Mouse (Mus musculus): Measurements from ENCODE around the gene Smad3. TPM values are rescaled to one million over a fixed set of nuclear protein-coding genes. Genes with fewer than 3 reads are reported as not detected.

Smad3 gene
- polyA plus RNA-seq, 1 experiment = 21.6 TPM

DNA sequence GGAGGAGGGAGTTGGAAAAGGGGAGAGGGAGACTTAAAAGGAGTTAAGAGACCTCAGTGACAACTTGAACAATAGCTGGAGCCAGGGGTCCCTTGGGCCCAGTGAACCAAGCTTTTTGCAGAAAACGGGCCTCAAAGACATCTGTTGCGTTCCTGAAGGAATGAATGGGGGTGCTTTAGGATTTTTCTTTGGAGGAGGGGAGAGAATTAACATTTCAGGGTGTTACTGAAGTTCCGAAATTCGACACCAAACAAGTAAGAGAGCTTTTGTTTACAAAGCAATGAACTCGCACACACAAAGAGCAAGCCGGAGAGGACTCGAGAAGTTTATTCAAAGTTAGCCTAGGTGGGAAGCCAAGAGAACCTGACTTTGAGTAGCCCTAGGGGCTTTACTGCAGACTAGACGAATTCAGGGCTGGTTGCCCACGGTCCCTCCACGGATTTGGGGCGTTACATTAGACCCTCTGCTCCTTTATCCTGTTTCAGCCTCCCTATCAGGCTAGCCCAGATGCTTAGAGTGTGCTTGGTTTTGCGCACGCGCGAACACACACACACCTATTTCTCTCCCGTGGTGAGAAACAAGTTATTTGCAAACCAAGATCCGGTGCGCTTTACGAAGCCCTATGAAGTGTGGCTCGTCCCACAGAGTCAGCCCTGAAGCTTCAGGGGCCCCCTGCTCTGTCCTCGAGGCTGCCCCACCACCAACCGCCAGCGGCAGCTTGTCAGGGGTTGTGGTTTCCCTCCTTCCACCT is 1.0 kb upstream of the Smad3 start:
- no peaks in the 10 kb centered on the region for H3K27me3 ChIP-seq (ENCODE audit: control insufficient read depth, insufficient read depth, low read length)
- no peaks in the 10 kb centered on the region for H3K36me3 ChIP-seq (ENCODE audit: control insufficient read depth, insufficient read depth, low read length)
- TF ChIP-seq CTCF (IDR thresholded peaks at IDR 0.05; ENCODE audit: extremely low read depth, insufficient read length, insufficient replicate concordance, low read depth, low read length) (no peak), POLR2A (IDR thresholded peaks at IDR 0.05; ENCODE audit: low read depth, low read length) (peak; percentile 64)
- H3K4me1 ChIP-seq (ENCODE audit: control insufficient read depth, insufficient read depth, insufficient read length, low read length) = peaks cover 38% of the 10 kb centered on the region
- H3K27ac ChIP-seq (ENCODE audit: insufficient read depth, low read depth, low read length) = peak overlapping the region; percentile 82
- 7% methylated on average over 23 of the region's 23 CpGs for WGBS
- H3K4me3 ChIP-seq (ENCODE audit: low read depth, low read length) = peak overlapping the region; percentile 95

DNA sequence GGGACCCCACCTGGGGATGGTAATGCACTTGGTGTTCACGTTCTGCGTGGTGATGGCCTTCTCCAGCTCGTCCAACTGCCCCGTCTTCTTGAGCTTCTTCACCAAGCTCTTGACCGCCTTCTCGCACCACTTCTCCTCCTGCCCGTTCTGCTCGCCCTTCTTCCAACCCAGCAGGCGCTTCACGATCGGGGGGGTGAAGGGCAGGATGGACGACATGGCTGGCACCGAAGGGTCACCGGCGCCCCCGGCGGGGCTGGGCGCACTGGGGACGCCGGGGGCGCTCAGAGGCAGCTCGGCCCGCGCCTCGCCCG is 377 bp downstream of the Smad3 start:
- peak overlapping the region; percentile 95 for H3K4me3 ChIP-seq (ENCODE audit: low read depth, low read length)
- H3K4me1 ChIP-seq (ENCODE audit: control insufficient read depth, insufficient read depth, insufficient read length, low read length) = peaks cover 33% of the 10 kb centered on the region
- TF ChIP-seq CTCF (IDR thresholded peaks at IDR 0.05; ENCODE audit: extremely low read depth, insufficient read length, insufficient replicate concordance, low read depth, low read length) (no peak), POLR2A (IDR thresholded peaks at IDR 0.05; ENCODE audit: low read depth, low read length) (no peak)
- H3K27ac ChIP-seq (ENCODE audit: insufficient read depth, low read depth, low read length) = peak overlapping the region; percentile 81
- WGBS = under 1% methylated on average over 26 of the region's 26 CpGs
- no peaks in the 10 kb centered on the region for H3K36me3 ChIP-seq (ENCODE audit: control insufficient read depth, insufficient read depth, low read length)
- H3K27me3 ChIP-seq (ENCODE audit: control insufficient read depth, insufficient read depth, low read length) = no peaks in the 10 kb centered on the region

DNA sequence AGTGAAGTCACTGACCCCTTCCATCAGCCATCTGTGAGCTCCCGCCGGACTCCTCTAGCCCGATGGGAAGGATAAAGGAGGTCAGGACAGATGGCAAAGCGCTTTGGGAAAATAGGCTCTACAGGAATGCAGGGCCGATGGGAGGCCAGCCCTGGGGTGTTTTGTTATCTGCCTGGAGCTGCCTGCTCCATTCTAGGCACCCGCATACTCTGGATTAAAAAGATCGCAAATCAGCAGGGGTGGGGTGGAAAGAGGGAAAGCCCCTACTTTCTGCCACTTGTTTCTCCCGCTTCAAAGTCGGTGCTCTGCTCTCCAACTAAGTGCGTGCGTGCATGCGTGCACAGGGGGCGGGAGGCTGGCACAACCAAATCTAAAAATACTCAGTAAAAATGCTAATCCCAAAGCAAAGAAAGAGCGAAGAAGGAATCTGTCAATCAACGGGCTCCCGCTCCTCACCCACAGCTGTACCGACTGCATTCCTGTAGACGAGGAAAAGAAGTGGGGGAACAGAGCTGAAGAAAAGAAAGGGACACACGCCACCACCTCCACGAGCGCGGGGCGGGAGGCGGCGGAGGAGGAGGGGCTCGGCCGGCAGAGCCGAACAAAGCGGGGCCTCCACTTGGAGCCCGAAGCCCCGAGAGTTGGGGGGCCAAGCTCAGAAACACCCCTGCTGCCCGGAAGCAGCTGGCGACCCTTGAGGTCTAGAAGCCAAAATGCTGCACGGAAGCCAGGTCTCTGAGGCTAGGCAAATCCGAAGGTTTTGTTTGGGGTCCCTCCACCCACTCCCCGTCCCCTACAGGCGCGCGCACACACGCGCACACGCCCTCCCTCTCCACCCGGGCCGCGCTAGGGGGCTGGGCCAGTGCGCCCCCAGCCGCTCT is 973 bp downstream of the Smad3 start:
- Histone ChIP-seq H3K4me1 (ENCODE audit: control insufficient read depth, insufficient read depth, insufficient read length, low read length) (peaks cover 33% of the 10 kb centered on the region), H3K4me3 (ENCODE audit: low read depth, low read length) (peak overlapping the region; percentile 95), H3K27ac (ENCODE audit: insufficient read depth, low read depth, low read length) (peak overlapping the region; percentile 81), H3K36me3 (ENCODE audit: control insufficient read depth, insufficient read depth, low read length) (no peaks in the 10 kb centered on the region), H3K27me3 (ENCODE audit: control insufficient read depth, insufficient read depth, low read length) (no peaks in the 10 kb centered on the region)
- WGBS = under 1% methylated on average over 47 of the region's 47 CpGs
- no peak for TF ChIP-seq POLR2A (IDR thresholded peaks at IDR 0.05; ENCODE audit: low read depth, low read length)
- TF ChIP-seq CTCF (IDR thresholded peaks at IDR 0.05; ENCODE audit: extremely low read depth, insufficient read length, insufficient replicate concordance, low read depth, low read length) = no peak

DNA sequence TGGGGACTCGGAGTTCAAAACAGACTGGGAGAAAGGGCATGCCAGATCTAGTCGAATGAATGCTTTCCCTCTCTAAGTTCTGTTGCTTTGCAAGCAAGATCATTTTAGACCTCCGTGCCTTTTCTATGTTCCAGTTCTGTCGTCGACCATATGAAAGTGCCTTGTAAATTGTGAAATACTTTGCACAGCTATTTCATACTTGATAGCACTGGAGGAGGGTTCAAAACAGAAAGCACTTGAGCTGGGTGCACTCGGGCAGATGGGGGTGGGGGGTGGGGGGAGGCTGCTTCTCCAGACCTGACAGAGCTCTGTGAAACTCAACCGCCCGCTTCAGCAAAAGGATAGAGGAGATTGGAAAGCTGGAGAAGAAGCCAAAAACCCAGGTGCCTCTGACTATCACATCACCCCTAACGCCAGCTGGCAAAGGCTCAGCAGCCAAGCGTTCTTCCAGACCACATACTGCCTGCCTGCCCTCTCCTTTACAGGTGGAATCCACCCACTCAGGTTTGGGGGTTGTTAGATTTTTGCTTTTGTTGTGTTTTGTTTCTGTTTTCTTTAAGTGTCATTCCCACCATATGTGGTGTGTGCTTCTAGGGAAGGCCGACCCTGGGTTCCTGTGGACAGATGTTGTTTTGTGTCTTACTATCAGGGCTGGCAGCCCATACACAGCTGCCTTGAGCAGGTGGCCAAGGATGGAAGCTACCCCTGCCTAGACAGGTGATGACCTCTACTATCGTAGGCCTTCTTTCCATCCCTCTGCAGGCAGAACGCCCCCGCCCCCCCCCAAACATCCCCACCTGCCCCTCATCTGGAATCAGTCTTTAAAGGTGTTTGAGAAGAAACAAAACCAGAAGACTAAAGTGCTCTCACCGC is 1.9 kb downstream of the Smad3 start:
- H3K27me3 ChIP-seq (ENCODE audit: control insufficient read depth, insufficient read depth, low read length) = no peaks in the 10 kb centered on the region
- peak overlapping the region; percentile 95 for H3K4me3 ChIP-seq (ENCODE audit: low read depth, low read length)
- no peaks in the 10 kb centered on the region for H3K36me3 ChIP-seq (ENCODE audit: control insufficient read depth, insufficient read depth, low read length)
- WGBS = 4% methylated on average over 15 of the region's 15 CpGs
- peaks cover 33% of the 10 kb centered on the region for H3K4me1 ChIP-seq (ENCODE audit: control insufficient read depth, insufficient read depth, insufficient read length, low read length)
- no peak for TF ChIP-seq CTCF (IDR thresholded peaks at IDR 0.05; ENCODE audit: extremely low read depth, insufficient read length, insufficient replicate concordance, low read depth, low read length)
- no peak for TF ChIP-seq POLR2A (IDR thresholded peaks at IDR 0.05; ENCODE audit: low read depth, low read length)
- H3K27ac ChIP-seq (ENCODE audit: insufficient read depth, low read depth, low read length) = peak overlapping the region; percentile 25; the same call in 1 of the 2 replicates

DNA sequence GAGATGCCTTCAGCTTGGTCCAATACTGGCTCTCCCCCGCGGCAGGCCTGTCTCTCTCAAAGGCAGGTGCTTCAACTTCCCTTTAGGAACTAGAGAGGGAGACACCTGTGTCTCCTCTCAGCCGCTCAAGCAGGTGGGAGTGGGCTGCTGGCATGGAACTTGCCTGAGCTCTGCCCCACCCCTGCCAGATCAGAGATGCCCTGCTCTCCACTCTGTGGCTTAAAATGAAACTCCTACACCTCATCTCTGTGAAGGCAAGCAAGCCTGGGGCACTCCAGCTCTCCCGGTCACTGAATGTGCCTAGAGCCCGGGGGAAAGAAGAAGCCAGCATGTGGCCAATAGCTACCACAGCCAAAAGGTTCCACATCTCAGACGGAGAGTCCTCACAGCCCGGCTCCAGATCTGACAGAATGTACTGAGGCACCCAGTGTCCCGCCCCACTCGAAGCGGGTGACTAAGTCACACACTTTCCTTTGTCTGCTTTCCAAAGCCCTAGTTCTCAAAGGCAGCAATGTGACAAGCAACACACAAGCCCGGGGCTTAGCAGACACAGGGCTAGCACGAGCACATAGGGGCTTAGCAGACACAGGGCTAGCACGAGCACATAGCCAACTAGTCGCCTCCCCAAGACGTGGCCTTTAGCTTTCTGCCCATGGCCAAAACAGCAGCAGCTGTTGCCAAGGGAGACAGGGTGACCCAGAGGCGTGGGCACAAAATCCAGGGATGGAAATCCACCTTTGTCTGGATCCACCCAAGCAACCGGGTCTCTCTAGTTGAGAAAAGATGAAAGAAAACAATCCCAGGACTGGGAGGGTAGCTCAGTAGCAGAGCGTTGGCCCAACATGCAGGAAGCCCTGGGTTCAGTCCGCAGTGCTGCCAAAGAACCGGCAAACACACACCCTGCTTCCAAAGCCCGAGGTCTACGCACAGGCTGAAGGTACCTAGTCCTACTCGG is 3.0 kb downstream of the Smad3 start:
- H3K27me3 ChIP-seq (ENCODE audit: control insufficient read depth, insufficient read depth, low read length) = no peaks in the 10 kb centered on the region
- peak overlapping the region; percentile 50 for H3K4me3 ChIP-seq (ENCODE audit: low read depth, low read length)
- no peaks in the 10 kb centered on the region for H3K36me3 ChIP-seq (ENCODE audit: control insufficient read depth, insufficient read depth, low read length)
- peak overlapping the region; percentile 23; the same call in 1 of the 2 replicates for H3K27ac ChIP-seq (ENCODE audit: insufficient read depth, low read depth, low read length)
- no peak for TF ChIP-seq CTCF (IDR thresholded peaks at IDR 0.05; ENCODE audit: extremely low read depth, insufficient read length, insufficient replicate concordance, low read depth, low read length)
- no peak for TF ChIP-seq POLR2A (IDR thresholded peaks at IDR 0.05; ENCODE audit: low read depth, low read length)
- peaks cover 31% of the 10 kb centered on the region for H3K4me1 ChIP-seq (ENCODE audit: control insufficient read depth, insufficient read depth, insufficient read length, low read length)
- 12% methylated on average over 23 of the region's 23 CpGs for WGBS

DNA sequence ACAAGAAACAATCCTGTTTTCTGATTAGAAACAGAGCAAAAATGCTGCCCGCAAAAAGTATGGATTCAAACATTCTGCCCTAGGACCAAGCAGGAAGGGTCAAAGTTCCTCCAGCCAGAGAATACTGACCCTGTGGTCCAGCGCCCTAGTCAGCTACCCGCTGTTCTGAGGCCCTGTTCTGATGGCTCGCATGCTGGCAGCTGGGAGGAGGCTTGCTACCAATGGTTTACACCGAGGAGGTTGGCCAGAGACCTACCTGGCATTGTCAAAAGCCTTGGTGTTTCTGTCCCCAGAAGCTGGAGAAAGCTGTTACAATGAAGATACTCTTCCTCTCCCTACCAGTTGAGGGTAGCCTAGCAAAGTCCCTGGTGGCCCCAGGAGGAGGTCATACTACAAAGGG is 3.8 kb downstream of the Smad3 start:
- WGBS = 67% methylated on average over 5 of the region's 5 CpGs
- no peak overlapping the region for H3K4me3 ChIP-seq (ENCODE audit: low read depth, low read length)

More for the DNA sequence above, 3.8 kb downstream of the Smad3 start:
- H3K27ac ChIP-seq (ENCODE audit: insufficient read depth, low read depth, low read length) = no peak overlapping the region
- no peak for TF ChIP-seq POLR2A (IDR thresholded peaks at IDR 0.05; ENCODE audit: low read depth, low read length)
- TF ChIP-seq CTCF (IDR thresholded peaks at IDR 0.05; ENCODE audit: extremely low read depth, insufficient read length, insufficient replicate concordance, low read depth, low read length) = no peak
- no peaks in the 10 kb centered on the region for H3K27me3 ChIP-seq (ENCODE audit: control insufficient read depth, insufficient read depth, low read length)
- peaks cover 25% of the 10 kb centered on the region for H3K4me1 ChIP-seq (ENCODE audit: control insufficient read depth, insufficient read depth, insufficient read length, low read length)
- H3K36me3 ChIP-seq (ENCODE audit: control insufficient read depth, insufficient read depth, low read length) = no peaks in the 10 kb centered on the region

All from small intestine, adult 2 months (tissue).